Mouse (Mus musculus) E14TG2a.4 (cell line): Measurements from ENCODE around the gene Jun.

Experiments
- H3K27me3 ChIP-seq: 2 replicates; pipeline ENCODE4 v1.6.1; 2014; ENCODE audit warnings: low read length, control low read depth; ENCODE audit not compliant: insufficient read depth
- H3K36me3 ChIP-seq: 2 replicates; pipeline ENCODE4 v1.6.1; 2014; ENCODE audit warnings: low read length, control low read depth; ENCODE audit not compliant: insufficient read depth
- H3K4me1 ChIP-seq: replicated peaks from 2 replicates; pipeline ENCODE4 v1.6.1; 2014; ENCODE audit warnings: low read depth, low read length, control low read depth
- H3K4me3 ChIP-seq: replicated peaks from 2 replicates; pipeline ENCODE4 v1.5.1; 2014; ENCODE audit warnings: mild to moderate bottlenecking, low read length
- H3K9me3 ChIP-seq: 2 replicates; pipeline ENCODE4 v1.6.1; 2014; ENCODE audit warnings: low read length, control low read depth
- CTCF ChIP-seq: conservative IDR thresholded peaks from 2 replicates; pipeline ENCODE4 v1.5.1; 2014; ENCODE audit warnings: low read length
- NANOG ChIP-seq: IDR thresholded peaks from 2 replicates; pipeline ENCODE4 v1.6.1; 2014; ENCODE audit warnings: borderline replicate concordance, low read length, mixed read lengths
- POU5F1 ChIP-seq: IDR thresholded peaks from 2 replicates; pipeline ENCODE4 v1.6.1; 2014; ENCODE audit warnings: low read length, borderline replicate concordance

Jun gene

DNA sequence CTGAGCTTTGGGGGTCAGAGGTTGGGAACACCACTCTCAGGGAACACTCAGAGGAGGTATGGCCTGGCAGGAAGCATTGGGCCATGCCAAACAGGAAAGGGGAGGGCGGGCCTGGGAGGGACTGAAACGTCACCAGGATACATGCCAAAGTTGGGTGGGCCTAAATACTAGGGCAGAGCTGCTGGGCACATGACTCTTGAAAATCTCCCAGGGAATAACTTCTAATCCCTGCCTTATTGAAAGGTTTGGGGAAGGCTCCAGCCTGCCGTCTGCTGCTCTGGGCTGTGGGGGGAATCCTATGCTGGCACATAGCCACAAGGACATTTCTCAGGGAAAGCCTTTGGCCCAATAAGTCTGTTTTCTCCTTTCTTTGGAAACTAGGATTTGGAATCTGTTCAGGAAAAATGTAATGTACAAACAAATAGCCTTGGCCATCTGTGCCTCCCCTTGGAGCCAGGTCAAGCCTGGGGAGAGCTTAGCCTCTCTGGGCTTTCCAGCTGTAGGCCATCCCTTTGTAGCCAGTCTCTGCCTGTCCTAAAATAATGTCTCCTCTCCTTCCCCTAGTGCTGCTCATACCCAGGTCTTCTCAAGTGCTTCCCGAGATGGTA, 30.6 kb upstream of the Jun start:
- Histone ChIP-seq H3K27me3 (peaks cover 15% of the 10 kb centered on the region), H3K36me3 (no peaks in the 10 kb centered on the region), H3K4me3 (no peak overlapping the region)

DNA sequence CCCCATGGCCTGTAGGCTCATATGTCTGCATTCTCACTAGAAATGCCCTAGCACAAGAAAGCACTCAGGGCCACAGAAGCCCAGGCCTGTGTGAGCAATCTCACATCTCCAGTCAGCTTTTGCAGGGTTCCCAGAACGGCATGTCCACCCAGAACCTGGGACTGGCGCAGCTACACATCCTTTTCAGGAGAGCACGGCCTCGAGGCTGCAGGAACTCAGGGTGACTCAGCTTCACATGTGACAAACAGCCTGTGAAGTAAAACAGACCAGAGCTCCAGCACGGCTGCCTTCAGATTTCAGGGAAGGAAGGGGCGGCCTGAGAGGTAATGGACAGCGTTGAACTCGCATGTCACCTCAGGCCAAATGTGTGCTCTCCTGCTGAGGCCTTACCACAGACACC, 29.6 kb upstream of the Jun start:
- H3K27me3 ChIP-seq, result peaks cover 19% of the 10 kb centered on the region
- TF ChIP-seq CTCF (no peak), POU5F1 (no peak), NANOG (no peak)
- H3K36me3 ChIP-seq, result no peaks in the 10 kb centered on the region
- H3K9me3 ChIP-seq, result peaks cover 10% of the 10 kb centered on the region
- no peak overlapping the region for H3K4me3 ChIP-seq
- peaks cover 3% of the 10 kb centered on the region for H3K4me1 ChIP-seq

More for the DNA sequence above, 30.6 kb upstream of the Jun start:
- Histone ChIP-seq H3K9me3 (peaks cover 10% of the 10 kb centered on the region), H3K4me1 (no peaks in the 10 kb centered on the region)
- no peak for TF ChIP-seq CTCF
- no peak for TF ChIP-seq POU5F1
- TF ChIP-seq NANOG, result no peak

DNA sequence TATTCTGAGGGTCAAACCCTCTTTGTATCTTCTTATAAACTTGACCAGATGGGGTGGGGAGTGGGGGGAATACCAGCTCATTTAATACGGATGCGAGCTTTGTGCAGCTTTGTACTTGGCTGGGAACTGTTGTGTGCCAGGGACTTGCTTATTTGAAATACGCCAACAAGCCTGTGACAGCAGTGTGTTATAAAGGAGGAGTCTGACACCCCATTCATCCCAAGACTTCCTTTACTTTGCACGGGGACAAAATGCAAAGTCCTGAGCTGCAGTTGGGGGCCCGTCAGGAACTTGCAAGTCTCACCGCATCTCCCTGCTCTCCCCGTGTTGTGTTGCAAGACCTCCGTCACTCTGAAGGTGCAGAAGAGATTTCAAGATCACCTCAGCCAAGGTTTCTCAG, 26.6 kb upstream of the Jun start:
- no peaks in the 10 kb centered on the region for H3K36me3 ChIP-seq
- peaks cover 18% of the 10 kb centered on the region for H3K4me1 ChIP-seq
- H3K9me3 ChIP-seq, result peaks cover 4% of the 10 kb centered on the region
- no peak overlapping the region for H3K4me3 ChIP-seq
- TF ChIP-seq CTCF (no peak), NANOG (no peak), POU5F1 (no peak)
- peaks cover 21% of the 10 kb centered on the region for H3K27me3 ChIP-seq

DNA sequence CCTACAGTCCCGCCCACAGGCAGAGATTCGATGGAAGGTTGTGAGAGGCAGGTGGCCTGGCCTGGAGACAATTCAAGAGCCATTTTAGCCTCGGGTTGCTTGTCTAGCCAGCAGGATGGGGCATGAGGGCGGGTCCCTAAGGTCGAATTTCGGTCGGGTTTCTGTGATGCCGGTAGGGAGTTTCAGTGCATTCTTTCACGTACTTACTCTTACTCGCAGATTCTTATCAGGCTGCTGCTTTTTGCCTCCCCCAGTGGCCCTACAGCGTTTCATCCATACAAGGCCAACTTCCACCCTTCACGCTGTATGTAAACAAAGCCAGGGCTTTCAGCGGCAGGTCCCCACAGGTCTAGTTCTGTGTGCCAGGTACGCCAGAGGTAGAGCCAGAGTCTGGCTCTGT, 24.3 kb upstream of the Jun start:
- Histone ChIP-seq H3K4me3 (peak overlapping the region; percentile 57), H3K9me3 (no peaks in the 10 kb centered on the region; the same call in 1 of the 2 replicates), H3K4me1 (peaks cover 18% of the 10 kb centered on the region), H3K36me3 (no peaks in the 10 kb centered on the region), H3K27me3 (peaks cover 15% of the 10 kb centered on the region)
- no peak for TF ChIP-seq NANOG
- no peak for TF ChIP-seq POU5F1
- no peak for TF ChIP-seq CTCF

DNA sequence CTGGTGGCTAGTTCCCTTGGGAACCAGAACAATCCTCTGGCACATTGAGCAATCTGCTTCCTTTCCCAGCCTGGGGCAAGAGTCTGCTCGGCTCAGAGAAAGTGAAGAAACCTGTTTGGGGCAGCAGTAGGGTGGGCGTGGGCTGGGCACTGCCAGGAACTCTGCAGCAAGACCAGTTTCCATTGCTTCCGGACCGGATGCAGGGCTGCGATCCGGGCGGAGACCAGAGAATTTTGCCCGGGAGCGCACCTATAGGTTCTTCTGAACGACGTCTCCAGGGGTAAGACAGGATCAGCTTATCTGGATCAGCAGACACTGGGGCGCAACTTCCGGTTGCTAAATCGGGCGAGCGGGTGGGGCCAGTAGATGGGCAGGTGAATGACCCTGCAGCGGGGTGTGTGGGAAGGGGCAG, 23.6 kb upstream of the Jun start:
- Histone ChIP-seq H3K36me3 (no peaks in the 10 kb centered on the region), H3K4me3 (peak overlapping the region; percentile 57), H3K4me1 (peaks cover 18% of the 10 kb centered on the region), H3K9me3 (no peaks in the 10 kb centered on the region; the same call in 1 of the 2 replicates), H3K27me3 (peaks cover 13% of the 10 kb centered on the region; the same call in 1 of the 2 replicates)
- TF ChIP-seq NANOG, result no peak
- TF ChIP-seq POU5F1, result no peak
- no peak for TF ChIP-seq CTCF

DNA sequence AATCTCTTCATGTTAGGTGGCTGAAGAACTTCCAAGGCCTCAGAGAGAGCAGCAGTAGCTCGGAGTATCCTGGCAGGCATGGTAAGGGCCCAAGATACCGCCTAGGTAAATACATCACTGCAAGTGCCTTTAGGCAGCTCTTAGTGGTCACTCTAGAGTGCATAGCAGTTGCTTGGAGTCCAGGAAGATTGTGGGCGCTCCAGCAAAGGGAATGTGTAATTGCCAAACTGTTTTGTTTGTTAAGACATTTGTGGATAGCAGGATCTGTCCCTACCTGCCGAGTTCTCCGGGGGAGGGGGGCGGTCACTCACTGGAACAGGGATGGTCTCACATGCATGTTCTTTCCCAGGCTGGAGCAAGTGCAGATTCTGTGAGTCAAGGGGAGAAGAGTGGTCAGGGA, 22.3 kb upstream of the Jun start:
- Histone ChIP-seq H3K36me3 (no peaks in the 10 kb centered on the region), H3K27me3 (peaks cover 16% of the 10 kb centered on the region), H3K4me1 (peaks cover 18% of the 10 kb centered on the region), H3K4me3 (no peak overlapping the region), H3K9me3 (no peaks in the 10 kb centered on the region; the same call in 1 of the 2 replicates)
- TF ChIP-seq CTCF, result no peak
- TF ChIP-seq NANOG, result no peak
- TF ChIP-seq POU5F1, result no peak

DNA sequence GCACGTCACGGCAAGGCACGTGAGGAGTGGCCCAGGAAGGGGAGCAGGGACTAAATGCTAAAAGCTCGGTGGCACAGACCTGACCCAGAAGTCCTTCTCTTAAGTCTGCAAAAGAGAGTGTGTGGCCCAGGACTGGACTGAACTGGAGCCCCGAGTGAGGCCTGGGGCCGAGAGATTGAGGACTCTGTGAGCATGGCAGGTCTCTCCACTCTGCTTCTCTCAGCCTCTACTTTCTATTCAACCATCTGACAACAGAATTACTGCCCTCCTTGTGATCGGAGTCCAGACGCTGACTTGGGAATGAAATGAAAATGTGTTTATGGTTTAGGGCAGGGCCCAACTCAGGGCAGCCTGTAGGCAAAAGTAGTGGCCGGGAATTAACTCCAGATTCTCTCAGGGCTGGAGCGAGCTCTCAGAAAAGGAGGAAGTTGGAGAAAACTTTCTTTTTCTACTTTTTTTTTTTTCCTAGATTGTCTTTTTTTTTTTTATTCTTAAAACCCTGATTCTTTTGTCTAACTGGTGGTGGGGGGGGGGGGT, 21.3 kb upstream of the Jun start:
- Histone ChIP-seq H3K4me1 (peaks cover 18% of the 10 kb centered on the region), H3K27me3 (peaks cover 11% of the 10 kb centered on the region; the same call in 1 of the 2 replicates), H3K4me3 (no peak overlapping the region), H3K36me3 (no peaks in the 10 kb centered on the region), H3K9me3 (no peaks in the 10 kb centered on the region; the same call in 1 of the 2 replicates)
- TF ChIP-seq POU5F1 (no peak), NANOG (no peak), CTCF (no peak)

DNA sequence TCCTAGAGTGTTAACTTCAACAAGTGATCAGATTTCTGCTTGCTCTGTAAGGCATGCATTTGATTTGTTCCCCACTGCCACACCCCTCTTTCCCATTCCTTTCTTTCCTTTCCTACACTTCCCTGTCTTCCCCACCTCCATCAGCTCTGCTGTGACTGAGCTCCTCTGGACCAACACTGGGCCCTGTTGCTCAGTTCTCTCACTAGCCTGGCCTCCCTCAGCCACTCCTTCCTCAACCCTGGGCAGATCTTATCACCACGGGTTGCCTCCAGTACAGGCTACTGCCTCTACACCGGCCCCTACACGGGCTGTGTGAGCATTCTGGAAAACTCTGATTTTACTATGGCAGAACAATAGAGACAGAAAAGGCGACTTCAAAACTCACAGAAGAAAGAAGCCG, 18.4 kb upstream of the Jun start:
- H3K4me1 ChIP-seq, result peaks cover 3% of the 10 kb centered on the region
- no peaks in the 10 kb centered on the region; the same call in 1 of the 2 replicates for H3K9me3 ChIP-seq
- no peaks in the 10 kb centered on the region for H3K36me3 ChIP-seq
- peaks cover 5% of the 10 kb centered on the region; the same call in 1 of the 2 replicates for H3K27me3 ChIP-seq
- no peak for TF ChIP-seq NANOG
- TF ChIP-seq POU5F1, result no peak
- no peak for TF ChIP-seq CTCF
- no peak overlapping the region for H3K4me3 ChIP-seq
